Mouse (Mus musculus): ENCODE results near the gene Olfr1417.

- TF ChIP-seq CTCF (IDR thresholded peaks at IDR 0.05; ENCODE audit: low read depth, low read length) (no peak), TAL1 (conservative IDR thresholded peaks at IDR 0.05; ENCODE audit: low read depth, low read length) (no peak), POLR2AphosphoS5 (IDR thresholded peaks at IDR 0.05; ENCODE audit: insufficient replicate concordance, low read depth, low read length) (no peak), GATA2 (IDR thresholded peaks at IDR 0.05; ENCODE audit: borderline replicate concordance, low read depth, low read length) (no peak), GATA1 (IDR thresholded peaks at IDR 0.05; ENCODE audit: borderline replicate concordance, low read length) (no peak)
These were observed 25.4 kb downstream of the Olfr1417 start for GRCm38 (mm10) chr19:11813649-11814048.

All from G1E (cell line).